In the genomic region with DNA sequence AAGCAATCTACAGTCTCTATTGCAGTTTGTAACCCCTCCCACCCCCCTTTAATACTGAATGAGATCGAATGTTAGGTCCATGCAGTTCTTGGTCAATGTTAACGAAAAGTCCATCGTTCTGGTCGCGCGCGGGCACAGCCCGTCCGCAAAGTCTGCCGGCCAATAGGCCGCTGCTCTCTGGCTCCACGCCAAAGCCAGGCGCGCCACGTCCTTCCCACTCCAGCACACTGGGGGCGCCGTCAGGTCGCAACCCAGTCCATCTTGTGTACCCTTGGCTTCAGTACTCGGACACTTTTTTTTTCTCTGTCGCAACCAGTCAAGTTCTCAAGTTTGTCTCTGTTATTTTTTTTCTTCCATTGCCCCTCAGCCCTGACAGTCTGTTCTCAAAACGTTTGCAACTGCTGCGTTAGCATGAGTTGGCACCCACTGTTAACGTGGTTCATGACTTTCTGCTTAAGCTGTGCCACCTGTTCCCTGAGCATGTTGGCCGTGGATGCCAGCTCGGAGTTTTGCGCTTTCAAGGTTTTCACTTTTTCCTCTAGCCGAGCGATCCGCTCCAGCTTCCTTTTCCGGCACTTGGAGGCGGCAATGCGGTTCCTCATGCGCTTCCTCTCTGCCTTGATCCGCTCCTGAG, we compare ENCODE assay signal across 8 mouse cellular contexts. TPM values are rescaled to one million over a fixed set of nuclear protein-coding genes. Genes with fewer than 3 reads are reported as not detected.
DNase-seq lines count a peak whose midpoint lies in the region; ATAC-seq and TF ChIP-seq lines count a peak whose summit lies in the region.

No protein-coding gene starts in this region.

- TF ChIP-seq POLR2A in brain, embryonic 14.5 days (IDR thresholded peaks at IDR 0.05; ENCODE audit: borderline replicate concordance, extremely low read depth, insufficient read depth, insufficient read length, poor library complexity, severe bottlenecking) = no peak

- H3K27ac ChIP-seq in forebrain, embryonic 14.5 days (ENCODE audit: low read depth, low read length) = peak overlapping the region; percentile 96
- H3K27ac ChIP-seq in lung, embryonic 16.5 days (ENCODE audit: low read length) = peak overlapping the region; percentile 100

- peak; percentile 77 for DNase-seq in CD4-positive, CD25-positive, alpha-beta regulatory T cell, adult 2 months (ENCODE audit: low read depth, low spot score)
- peak; percentile 87 for DNase-seq in brain, embryonic 14.5 days (ENCODE audit: low read depth)
- DNase-seq in forebrain, embryonic 14.5 days (ENCODE audit: low spot score) = peak; percentile 76
- DNase-seq in heart, postnatal 36 days = peak; percentile 88 to 89
- DNase-seq in layer of hippocampus, adult 9-11 months = peak; percentile 67
- peak; percentile 85 for DNase-seq in ovary, postnatal 36 days (ENCODE audit: low spot score)
- peak; percentile 29 to 30 for DNase-seq in thymus, postnatal 10 days (ENCODE audit: low spot score in 2 of 2)

- H3K4me2 ChIP-seq in forebrain, embryonic 14.5 days (ENCODE audit: low read length) = peak overlapping the region; percentile 98
- H3K4me2 ChIP-seq in lung, embryonic 16.5 days (ENCODE audit: low read depth, low read length) = peak overlapping the region; percentile 89

- TF ChIP-seq CTCF in brain, embryonic 14.5 days (IDR thresholded peaks at IDR 0.05; ENCODE audit: borderline replicate concordance, extremely low read depth, insufficient read depth, insufficient read length) = peak; percentile 51

- ATAC-seq in forebrain, embryonic 14.5 days = no peak
- ATAC-seq in lung, embryonic 16.5 days (ENCODE audit: low read depth) = no peak

- intact Hi-C loops in heart, postnatal 36 days (cut with DNase I) = loop anchor here (5.0 kb wide), 4 partner anchors 232 to 692 kb away; no protein-coding TSS in a partner anchor

- H3K9me3 ChIP-seq in forebrain, embryonic 14.5 days (replicated peaks; ENCODE audit: control insufficient read depth, low read length) = no peaks in the 10 kb centered on the region
- H3K9me3 ChIP-seq in lung, embryonic 16.5 days (ENCODE audit: control insufficient read depth, low read length) = no peaks in the 10 kb centered on the region

- H3K4me3 ChIP-seq in forebrain, embryonic 14.5 days (ENCODE audit: low read depth, low read length) = peak overlapping the region; percentile 76
- peak overlapping the region; percentile 87 for H3K4me3 ChIP-seq in lung, embryonic 16.5 days (ENCODE audit: low read length)

- under 1% methylated on average over 34 of the region's 34 CpGs for WGBS in forebrain, embryonic 14.5 days
- under 1% methylated on average over 34 of the region's 34 CpGs for WGBS in lung, embryonic 16.5 days

- H3K27me3 ChIP-seq in forebrain, embryonic 14.5 days (replicated peaks; ENCODE audit: control insufficient read depth, insufficient read depth, low read length) = no peaks in the 10 kb centered on the region
- H3K27me3 ChIP-seq in lung, embryonic 16.5 days (ENCODE audit: control insufficient read depth, insufficient read depth, low read depth, low read length) = no peaks in the 10 kb centered on the region

- peaks cover 19% of the 10 kb centered on the region for H3K4me1 ChIP-seq in forebrain, embryonic 14.5 days (ENCODE audit: control insufficient read depth, insufficient read depth, low read length)
- H3K4me1 ChIP-seq in lung, embryonic 16.5 days (replicated peaks; ENCODE audit: control insufficient read depth, insufficient read depth, low read length) = peaks cover 21% of the 10 kb centered on the region

- no peaks in the 10 kb centered on the region for H3K36me3 ChIP-seq in forebrain, embryonic 14.5 days (ENCODE audit: control insufficient read depth, insufficient read depth, low read length)
- H3K36me3 ChIP-seq in lung, embryonic 16.5 days (ENCODE audit: control insufficient read depth, insufficient read depth, low read length) = 0 out of 2 replicates have a peak, but pooled peaks cover 2% of the 10 kb centered on the region

- peak overlapping the region; percentile 93 for H3K9ac ChIP-seq in forebrain, embryonic 14.5 days (ENCODE audit: low read length)
- H3K9ac ChIP-seq in lung, embryonic 16.5 days (ENCODE audit: low read length) = peak overlapping the region; percentile 98

RNA-seq across cellular contexts. Expression of a gene that starts 2.0 kb away (rescaled TPM):
- 43.3 and 53.1 TPM in 2 replicates for polyA plus RNA-seq in brain, embryonic 14.5 days (2012; rRNA removed)
- polyA plus RNA-seq in forebrain, embryonic 14.5 days (2014; fragmentation: Nextera tagmentation; extraction: Ambion mirVana) = 36.0 and 36.4 TPM in 2 replicates
- 10 to 100 TPM; 46.7 to 63.5 TPM for total RNA-seq in heart, postnatal 36 days (2021)
- 110 and 119 TPM in 2 replicates for polyA plus RNA-seq in lung, embryonic 16.5 days (2015; fragmentation: Nextera tagmentation; extraction: Ambion mirVana)

Comparison
In these comparisons a context has a peak if more than half of its experiments do, and no peak if none do; other contexts are left out.
1. DNase-seq: peak in every context shown above with its lines; median percentile 88 in heart, postnatal 36 days; 87 in brain, embryonic 14.5 days; 85 in ovary, postnatal 36 days; 77 in CD4-positive, CD25-positive, alpha-beta regulatory T cell, adult 2 months; 76 in forebrain, embryonic 14.5 days; 67 in layer of hippocampus, adult 9-11 months; 30 in thymus, postnatal 10 days.